Mouse (Mus musculus): ENCODE measurements at regions not wholly inside any gene's neighbourhood (a gene's known extent, or its start where the extent isn't known, plus 50 kb on each side); places are given as distances from the start of the nearest gene placed in this dataset.

DNA sequence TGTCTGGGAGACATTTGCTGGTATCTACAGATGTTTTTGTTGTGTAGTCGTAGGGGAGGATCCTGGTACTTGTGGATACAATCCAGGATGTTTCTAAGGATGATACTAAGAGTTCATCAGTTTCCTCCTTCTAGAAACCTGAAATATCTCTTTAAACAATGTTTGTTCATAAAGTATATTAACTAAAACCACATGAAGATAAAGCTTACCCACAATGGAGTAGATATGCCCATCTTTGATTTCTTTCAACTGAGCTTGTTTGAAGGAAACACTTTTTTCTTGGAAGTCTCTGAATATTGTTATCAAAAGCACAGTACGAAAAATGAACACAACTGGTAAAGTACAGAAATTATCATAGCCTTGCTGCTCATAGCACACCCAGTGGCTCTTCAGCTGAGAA, 89.6 kb upstream of the Bmp2 start:
- no peak overlapping the region for H3K4me3 ChIP-seq (replicated peaks; ENCODE audit: low read depth, low read length)
- ATAC-seq (ENCODE audit: low FRiP score, low TSS enrichment) (no peak), DNase-seq (no peak)
- WGBS, result 92% methylated on average over 2 of the region's 2 CpGs
- no peaks in the 10 kb centered on the region for H3K27me3 ChIP-seq (ENCODE audit: control insufficient read depth, insufficient read depth, low read length)
- no peaks in the 10 kb centered on the region for H3K36me3 ChIP-seq (ENCODE audit: control insufficient read depth, insufficient read depth, low read length)
- no peak overlapping the region for H3K27ac ChIP-seq (replicated peaks; ENCODE audit: low read depth, low read length)
- no peak overlapping the region for H3K9ac ChIP-seq (replicated peaks; ENCODE audit: low read length)
- no peaks in the 10 kb centered on the region for H3K9me3 ChIP-seq (ENCODE audit: control insufficient read depth, low read length)
- H3K4me2 ChIP-seq (ENCODE audit: low read length), result no peak overlapping the region
- no peaks in the 10 kb centered on the region for H3K4me1 ChIP-seq (ENCODE audit: control insufficient read depth, insufficient read depth, low read length)

DNA sequence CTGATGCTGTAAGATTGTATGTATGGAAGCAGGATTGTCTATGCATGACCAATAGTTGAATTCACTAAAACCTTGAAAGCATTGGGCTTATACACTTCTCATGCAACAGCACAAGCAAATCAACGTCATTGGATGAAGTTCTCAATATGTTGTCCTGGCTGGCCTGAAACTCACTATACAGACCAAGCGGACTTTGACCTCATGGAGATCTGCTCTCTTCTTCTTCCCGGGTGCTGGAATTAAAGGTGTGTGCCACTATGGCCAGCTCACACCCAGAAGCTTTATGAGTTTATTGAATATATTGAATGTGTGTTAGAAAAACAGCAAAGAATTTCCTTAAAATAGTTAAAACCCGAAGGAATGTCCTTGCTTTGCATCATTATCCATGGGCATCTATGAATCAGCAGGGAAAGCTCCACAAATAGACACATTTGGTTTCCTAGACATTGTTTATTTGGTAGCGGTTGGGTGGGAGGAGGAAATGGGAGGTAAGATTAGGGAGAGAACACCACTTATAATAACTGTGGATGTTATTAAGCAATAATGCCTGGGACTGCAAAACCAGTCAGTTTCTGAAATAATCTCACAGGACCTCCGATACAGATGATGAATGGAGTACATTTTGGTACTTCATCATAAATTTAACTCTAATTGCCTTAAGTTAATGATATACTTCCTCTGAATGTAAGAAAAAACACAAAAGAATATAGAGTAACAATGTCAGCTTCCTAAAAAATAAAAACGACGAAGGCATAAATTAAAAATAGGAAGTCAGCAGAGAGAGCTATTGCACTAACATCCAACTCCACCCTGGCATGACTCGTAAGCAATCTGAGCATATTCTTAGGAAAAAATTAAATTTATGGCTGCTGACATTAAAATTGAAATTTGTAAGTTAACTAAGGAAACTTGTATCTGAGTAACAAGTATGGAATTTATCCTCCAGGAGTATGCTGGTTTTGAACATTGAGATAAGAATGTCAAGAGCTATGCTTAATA, 84.5 kb upstream of the Bmp2 start:
- Histone ChIP-seq H3K27ac (replicated peaks; ENCODE audit: low read depth, low read length) (no peak overlapping the region), H3K36me3 (ENCODE audit: control insufficient read depth, insufficient read depth, low read length) (no peaks in the 10 kb centered on the region), H3K9ac (replicated peaks; ENCODE audit: low read length) (no peak overlapping the region), H3K4me1 (ENCODE audit: control insufficient read depth, insufficient read depth, low read length) (no peaks in the 10 kb centered on the region), H3K9me3 (ENCODE audit: control insufficient read depth, low read length) (no peaks in the 10 kb centered on the region), H3K4me2 (ENCODE audit: low read length) (no peak overlapping the region), H3K4me3 (replicated peaks; ENCODE audit: low read depth, low read length) (no peak overlapping the region), H3K27me3 (ENCODE audit: control insufficient read depth, insufficient read depth, low read length) (no peaks in the 10 kb centered on the region)
- DNase-seq (no peak), ATAC-seq (ENCODE audit: low FRiP score, low TSS enrichment) (no peak)
- 92% methylated on average over 9 of the region's 9 CpGs for WGBS

GRCm38 (mm10) chr2:133472966-133473744, 78.8 kb upstream of the Bmp2 start:
- DNase-seq, result no peak
- H3K4me3 ChIP-seq (replicated peaks; ENCODE audit: low read depth, low read length), result no peak overlapping the region

DNA sequence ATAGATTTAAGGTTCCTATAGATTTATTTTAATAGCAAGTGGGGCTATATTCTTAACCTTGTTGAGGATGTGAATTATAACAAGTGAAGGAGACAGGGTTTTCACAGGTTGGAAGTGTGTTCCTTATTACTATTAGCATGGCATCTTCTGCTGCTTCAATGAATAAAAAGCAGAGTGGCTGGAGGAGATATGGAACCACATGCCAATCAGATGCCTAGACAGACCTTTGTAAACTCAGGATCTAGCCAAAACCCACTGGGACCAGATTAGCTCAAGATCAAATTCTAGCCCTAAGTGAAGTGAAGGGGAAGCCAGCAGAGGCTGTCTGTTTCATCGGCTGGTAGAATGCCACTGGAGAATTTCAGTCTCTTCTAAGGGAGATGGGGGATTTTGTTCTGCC, 77.8 kb upstream of the Bmp2 start:
- no peak for ATAC-seq (ENCODE audit: low FRiP score, low TSS enrichment)

More at GRCm38 (mm10) chr2:133472966-133473744, 78.8 kb upstream of the Bmp2 start:
- H3K27ac ChIP-seq (replicated peaks; ENCODE audit: low read depth, low read length), result no peak overlapping the region
- no peak overlapping the region for H3K4me2 ChIP-seq (ENCODE audit: low read length)
- H3K36me3 ChIP-seq (ENCODE audit: control insufficient read depth, insufficient read depth, low read length), result no peaks in the 10 kb centered on the region
- H3K9me3 ChIP-seq (ENCODE audit: control insufficient read depth, low read length), result no peaks in the 10 kb centered on the region
- no peak overlapping the region for H3K9ac ChIP-seq (replicated peaks; ENCODE audit: low read length)
- 70% methylated on average over 5 of the region's 5 CpGs for WGBS
- H3K4me1 ChIP-seq (ENCODE audit: control insufficient read depth, insufficient read depth, low read length), result no peaks in the 10 kb centered on the region
- ATAC-seq (ENCODE audit: low FRiP score, low TSS enrichment), result no peak
- no peaks in the 10 kb centered on the region for H3K27me3 ChIP-seq (ENCODE audit: control insufficient read depth, insufficient read depth, low read length)

GRCm38 (mm10) chr2:133480870-133481269, 71.1 kb upstream of the Bmp2 start:
- 79% methylated on average over 3 of the region's 3 CpGs for WGBS
- Histone ChIP-seq H3K4me1 (ENCODE audit: control insufficient read depth, insufficient read depth, low read length) (no peaks in the 10 kb centered on the region), H3K9ac (replicated peaks; ENCODE audit: low read length) (no peak overlapping the region)

More for the DNA sequence above, 77.8 kb upstream of the Bmp2 start:
- Histone ChIP-seq H3K27ac (replicated peaks; ENCODE audit: low read depth, low read length) (no peak overlapping the region), H3K9ac (replicated peaks; ENCODE audit: low read length) (no peak overlapping the region), H3K4me2 (ENCODE audit: low read length) (no peak overlapping the region), H3K9me3 (ENCODE audit: control insufficient read depth, low read length) (no peaks in the 10 kb centered on the region), H3K27me3 (ENCODE audit: control insufficient read depth, insufficient read depth, low read length) (no peaks in the 10 kb centered on the region), H3K36me3 (ENCODE audit: control insufficient read depth, insufficient read depth, low read length) (no peaks in the 10 kb centered on the region), H3K4me3 (replicated peaks; ENCODE audit: low read depth, low read length) (no peak overlapping the region), H3K4me1 (ENCODE audit: control insufficient read depth, insufficient read depth, low read length) (no peaks in the 10 kb centered on the region)
- WGBS, result 69% methylated on average over 1 of the region's 1 CpGs
- DNase-seq, result no peak

DNA sequence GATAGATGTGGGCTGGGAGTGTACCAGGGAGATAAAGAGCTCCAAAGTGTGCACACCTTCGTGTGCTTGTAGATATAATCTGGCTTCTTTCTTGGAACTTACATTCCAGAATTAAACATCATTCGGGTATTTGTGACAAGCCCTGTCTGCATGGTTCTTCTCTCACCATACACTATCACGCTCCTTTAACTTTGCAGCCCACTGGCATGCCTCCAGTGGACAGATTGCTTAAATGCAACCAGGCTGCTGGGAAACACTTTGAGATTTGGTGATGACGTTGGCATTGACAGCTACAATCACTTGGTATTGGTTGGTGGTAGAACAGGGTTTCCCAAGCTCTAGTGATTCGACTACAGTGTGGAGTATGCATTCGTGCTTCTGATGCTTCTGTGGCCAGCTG, 70.7 kb upstream of the Bmp2 start:
- ATAC-seq (ENCODE audit: low FRiP score, low TSS enrichment) (no peak), DNase-seq (no peak)
- H3K4me1 ChIP-seq (ENCODE audit: control insufficient read depth, insufficient read depth, low read length), result no peaks in the 10 kb centered on the region
- H3K9me3 ChIP-seq (ENCODE audit: control insufficient read depth, low read length), result no peaks in the 10 kb centered on the region
- WGBS, result 86% methylated on average over 6 of the region's 6 CpGs
- H3K9ac ChIP-seq (replicated peaks; ENCODE audit: low read length), result no peak overlapping the region
- no peak overlapping the region for H3K4me2 ChIP-seq (ENCODE audit: low read length)
- H3K27me3 ChIP-seq (ENCODE audit: control insufficient read depth, insufficient read depth, low read length), result no peaks in the 10 kb centered on the region
- no peaks in the 10 kb centered on the region for H3K36me3 ChIP-seq (ENCODE audit: control insufficient read depth, insufficient read depth, low read length)
- H3K4me3 ChIP-seq (replicated peaks; ENCODE audit: low read depth, low read length), result no peak overlapping the region
- H3K27ac ChIP-seq (replicated peaks; ENCODE audit: low read depth, low read length), result no peak overlapping the region

More at GRCm38 (mm10) chr2:133480870-133481269, 71.1 kb upstream of the Bmp2 start:
- no peak for ATAC-seq (ENCODE audit: low FRiP score, low TSS enrichment)
- no peaks in the 10 kb centered on the region for H3K36me3 ChIP-seq (ENCODE audit: control insufficient read depth, insufficient read depth, low read length)
- H3K4me2 ChIP-seq (ENCODE audit: low read length), result no peak overlapping the region
- H3K4me3 ChIP-seq (replicated peaks; ENCODE audit: low read depth, low read length), result no peak overlapping the region
- DNase-seq, result no peak
- no peak overlapping the region for H3K27ac ChIP-seq (replicated peaks; ENCODE audit: low read depth, low read length)
- H3K27me3 ChIP-seq (ENCODE audit: control insufficient read depth, insufficient read depth, low read length), result no peaks in the 10 kb centered on the region
- H3K9me3 ChIP-seq (ENCODE audit: control insufficient read depth, low read length), result no peaks in the 10 kb centered on the region

DNA sequence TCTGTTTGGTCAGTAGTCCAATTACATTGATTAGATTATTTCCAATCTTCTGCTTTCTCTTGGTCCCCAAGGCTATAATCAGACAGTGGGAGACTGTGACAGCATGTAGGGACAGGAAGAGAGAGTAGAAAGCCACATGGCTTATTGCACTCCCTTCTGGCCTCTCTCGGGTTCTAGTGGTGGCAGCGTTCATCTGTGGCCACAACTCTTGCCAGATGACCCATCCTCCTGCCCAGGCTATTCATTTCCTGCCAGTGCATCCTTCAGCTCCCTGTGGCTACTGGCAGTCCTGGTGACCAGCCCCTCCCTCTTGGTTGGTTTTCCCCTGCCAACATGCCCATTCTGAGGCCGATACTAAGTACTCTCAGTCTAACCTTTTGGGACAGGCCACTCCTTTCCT, 70.2 kb upstream of the Bmp2 start:
- H3K27me3 ChIP-seq (ENCODE audit: control insufficient read depth, insufficient read depth, low read length), result no peaks in the 10 kb centered on the region
- no peak overlapping the region for H3K4me3 ChIP-seq (replicated peaks; ENCODE audit: low read depth, low read length)
- H3K4me1 ChIP-seq (ENCODE audit: control insufficient read depth, insufficient read depth, low read length), result no peaks in the 10 kb centered on the region
- no peak overlapping the region for H3K27ac ChIP-seq (replicated peaks; ENCODE audit: low read depth, low read length)
- no peak overlapping the region for H3K9ac ChIP-seq (replicated peaks; ENCODE audit: low read length)
- H3K36me3 ChIP-seq (ENCODE audit: control insufficient read depth, insufficient read depth, low read length), result no peaks in the 10 kb centered on the region
- DNase-seq (no peak), ATAC-seq (ENCODE audit: low FRiP score, low TSS enrichment) (no peak)
- no peak overlapping the region for H3K4me2 ChIP-seq (ENCODE audit: low read length)
- 94% methylated on average over 3 of the region's 3 CpGs for whole genome bisulfite sequencing
- no peaks in the 10 kb centered on the region for H3K9me3 ChIP-seq (ENCODE audit: control insufficient read depth, low read length)

GRCm38 (mm10) chr2:133495443-133495842, 56.5 kb upstream of the Bmp2 start:
- H3K27me3 ChIP-seq (ENCODE audit: control insufficient read depth, insufficient read depth, low read length), result no peaks in the 10 kb centered on the region
- no peak for ATAC-seq (ENCODE audit: low FRiP score, low TSS enrichment)
- no peak overlapping the region for H3K27ac ChIP-seq (replicated peaks; ENCODE audit: low read depth, low read length)
- H3K4me1 ChIP-seq (ENCODE audit: control insufficient read depth, insufficient read depth, low read length), result no peaks in the 10 kb centered on the region
- no peaks in the 10 kb centered on the region for H3K9me3 ChIP-seq (ENCODE audit: control insufficient read depth, low read length)
- 89% methylated on average over 3 of the region's 3 CpGs for whole genome bisulfite sequencing
- H3K9ac ChIP-seq (replicated peaks; ENCODE audit: low read length), result no peak overlapping the region
- H3K36me3 ChIP-seq (ENCODE audit: control insufficient read depth, insufficient read depth, low read length), result no peaks in the 10 kb centered on the region
- H3K4me2 ChIP-seq (ENCODE audit: low read length), result no peak overlapping the region
- no peak overlapping the region for H3K4me3 ChIP-seq (replicated peaks; ENCODE audit: low read depth, low read length)
- DNase-seq, result no peak
